Mouse (Mus musculus): ENCODE data around the gene Ddah1.

DNA sequence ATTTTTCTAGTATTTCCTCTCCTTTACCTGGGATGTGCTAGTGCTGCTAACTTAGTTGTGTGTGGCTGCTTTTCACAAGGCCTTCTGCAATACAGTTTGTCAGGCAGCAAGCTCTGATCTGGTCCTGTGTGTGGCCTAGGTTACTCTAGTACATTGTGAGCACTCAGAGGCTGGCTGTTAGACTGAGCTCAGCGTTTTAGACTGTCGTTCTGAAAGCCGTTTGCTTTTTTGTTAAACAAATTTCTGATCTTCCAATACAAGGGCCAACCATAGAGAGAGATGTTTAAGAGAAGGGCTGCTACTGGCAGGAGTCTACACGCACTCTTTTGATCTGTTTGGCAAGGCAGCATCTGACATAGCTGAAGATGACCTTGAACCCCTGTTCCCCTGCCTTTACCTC lies 181.5 kb downstream of the Ddah1 start:
- TF ChIP-seq CTCF (conservative IDR thresholded peaks at IDR 0.05; ENCODE audit: low read length), result no peak
- TF ChIP-seq NANOG (IDR thresholded peaks at IDR 0.05; ENCODE audit: borderline replicate concordance, low read length), result peak; percentile 63; the same call in 1 of the 2 replicates
- no peak for TF ChIP-seq POU5F1 (IDR thresholded peaks at IDR 0.05; ENCODE audit: borderline replicate concordance, low read length)
